Mouse (Mus musculus) erythroblast, embryonic 14.5 days (primary cell): ENCODE measurements around the gene Zfp410.

Experiments
- GATA1 ChIP-seq: IDR thresholded peaks from 2 replicates; pipeline ENCODE4 v1.6.1; 2012; ENCODE audit warnings: low read length, inconsistent platforms, mixed read lengths
- TAL1 ChIP-seq: IDR thresholded peaks from 3 replicates; pipeline ENCODE4 v1.6.1; 2012; ENCODE audit warnings: low read length, inconsistent platforms, mixed read lengths

GRCm38 (mm10) chr12:84385408-84385807 lies 68.8 kb downstream of the Zfp410 start:
- no peak for TF ChIP-seq GATA1
- no peak for TF ChIP-seq TAL1
